Mouse (Mus musculus) G1E (cell line): Measurements from ENCODE around the gene Adamts6. TPM values are rescaled to one million over a fixed set of nuclear protein-coding genes. Genes with fewer than 3 reads are reported as not detected.

Experiments used
- ATAC-seq: 2 replicates; pipeline ENCODE4 v1.8.0; 2016; ENCODE audit warnings: mild to moderate bottlenecking; ENCODE audit not compliant: insufficient number of reproducible peaks, poor library complexity, low FRiP score, severe bottlenecking; ENCODE audit errors: extremely low read depth
- DNase-seq: peaks from one replicate; pipeline ENCODE4 v3.0.0; 2012; ENCODE audit warnings: low spot score
- H3K27me3 ChIP-seq: 2 replicates; pipeline ENCODE4 v1.6.1; 2012; ENCODE audit warnings: mild to moderate bottlenecking, low read length, inconsistent platforms; ENCODE audit not compliant: insufficient read depth
- H3K36me3 ChIP-seq: replicated peaks from 2 replicates; pipeline ENCODE3; 2012; ENCODE audit warnings: mild to moderate bottlenecking, inconsistent platforms
- H3K4me1 ChIP-seq: 2 replicates; pipeline ENCODE4 v1.6.1; 2012; ENCODE audit warnings: low read depth, low read length, inconsistent platforms, mixed read lengths; ENCODE audit not compliant: insufficient read depth
- H3K4me3 ChIP-seq: 2 replicates; pipeline ENCODE4 v1.5.1; 2012; ENCODE audit warnings: low read depth, mild to moderate bottlenecking, inconsistent platforms, low read length, moderate library complexity, mixed read lengths
- H3K9me3 ChIP-seq: replicated peaks from 2 replicates; pipeline ENCODE4 v1.6.1; 2012; ENCODE audit warnings: inconsistent platforms
- CTCF ChIP-seq: IDR thresholded peaks from 2 replicates; pipeline ENCODE4 v1.5.1; 2012; ENCODE audit warnings: low read depth, low read length, inconsistent platforms, mixed read lengths
- GATA1 ChIP-seq: IDR thresholded peaks from 2 replicates; pipeline ENCODE4 v1.6.1; 2012; ENCODE audit warnings: borderline replicate concordance, low read length, inconsistent platforms, mixed read lengths
- GATA2 ChIP-seq: IDR thresholded peaks from 2 replicates; pipeline ENCODE4 v1.6.1; 2012; ENCODE audit warnings: low read depth, low read length, inconsistent platforms, borderline replicate concordance
- POLR2AphosphoS5 ChIP-seq: IDR thresholded peaks from 2 replicates; pipeline ENCODE4 v1.6.1; 2012; ENCODE audit warnings: low read depth, low read length, inconsistent platforms; ENCODE audit not compliant: insufficient replicate concordance
- TAL1 ChIP-seq: conservative IDR thresholded peaks from 2 replicates; pipeline ENCODE4 v1.6.1; 2012; ENCODE audit warnings: low read depth, low read length, inconsistent platforms, mixed read lengths
- polyA plus RNA-seq: library from polyadenylated mRNA; stranded (reverse); fragments of >175 nt; gene quantifications from 2 replicates; pipeline ENCODE4 v1.2.3, GENCODE M21; 2012
- total RNA-seq, 2 experiments: library from RNA; stranded (forward) in 1 of 2; stranded (reverse) in 1 of 2; fragments of 200-1000 nt in 1 of 2; fragments of >200 nt in 1 of 2; fragmentation: Nextera tagmentation in 1 of 2; gene quantifications; 2 replicates each; pipeline ENCODE4 v1.2.3; 2014 to 2017

The Adamts6 gene
- total and polyA plus RNA-seq, 3 experiments = 0.26 to 12.5 (median 11.8) TPM

GRCm38 (mm10) chr13:104510766-104511165 is 223.1 kb downstream of the Adamts6 start:
- no peak for DNase-seq
- TF ChIP-seq TAL1 (no peak), GATA2 (no peak), GATA1 (no peak), CTCF (no peak), POLR2AphosphoS5 (no peak)

GRCm38 (mm10) chr13:104515054-104515453 is 227.4 kb downstream of the Adamts6 start:
- TF ChIP-seq GATA2 (no peak), POLR2AphosphoS5 (no peak), TAL1 (no peak), GATA1 (no peak), CTCF (no peak)
- DNase-seq (no peak), ATAC-seq (no peak)
- H3K4me3 ChIP-seq = no peak overlapping the region
- no peaks in the 10 kb centered on the region for H3K9me3 ChIP-seq
- peaks cover 13% of the 10 kb centered on the region for H3K27me3 ChIP-seq
- peaks cover 2% of the 10 kb centered on the region; the same call in 1 of the 2 replicates for H3K4me1 ChIP-seq
- H3K36me3 ChIP-seq = no peaks in the 10 kb centered on the region

More at GRCm38 (mm10) chr13:104510766-104511165, 223.1 kb downstream of the Adamts6 start:
- H3K4me3 ChIP-seq = no peak overlapping the region
- peaks cover 19% of the 10 kb centered on the region for H3K27me3 ChIP-seq
- no peaks in the 10 kb centered on the region for H3K36me3 ChIP-seq
- no peaks in the 10 kb centered on the region for H3K9me3 ChIP-seq
- ATAC-seq = no peak
- no peaks in the 10 kb centered on the region for H3K4me1 ChIP-seq

GRCm38 (mm10) chr13:104516146-104516545 is 228.5 kb downstream of the Adamts6 start:
- H3K27me3 ChIP-seq = peaks cover 8% of the 10 kb centered on the region
- peaks cover 5% of the 10 kb centered on the region; the same call in 1 of the 2 replicates for H3K4me1 ChIP-seq
- no peak for TF ChIP-seq POLR2AphosphoS5
- no peak for TF ChIP-seq CTCF
- TF ChIP-seq GATA2 = no peak
- no peak for TF ChIP-seq TAL1
- no peak for TF ChIP-seq GATA1
- H3K36me3 ChIP-seq = no peaks in the 10 kb centered on the region
- H3K9me3 ChIP-seq = no peaks in the 10 kb centered on the region
- no peak for ATAC-seq
- H3K4me3 ChIP-seq = no peak overlapping the region
- no peak for DNase-seq

GRCm38 (mm10) chr13:104516766-104517364 is 229.2 kb downstream of the Adamts6 start:
- DNase-seq (no peak), ATAC-seq (no peak)
- no peaks in the 10 kb centered on the region for H3K36me3 ChIP-seq
- H3K9me3 ChIP-seq = no peaks in the 10 kb centered on the region
- H3K4me3 ChIP-seq = no peak overlapping the region
- peaks cover 4% of the 10 kb centered on the region for H3K27me3 ChIP-seq
- peaks cover 5% of the 10 kb centered on the region; the same call in 1 of the 2 replicates for H3K4me1 ChIP-seq
- TF ChIP-seq GATA1 (no peak), GATA2 (no peak), TAL1 (no peak), CTCF (no peak)

- H3K36me3 ChIP-seq = no peaks in the 10 kb centered on the region
- no peak overlapping the region for H3K4me3 ChIP-seq
- DNase-seq (no peak), ATAC-seq (no peak)
- no peaks in the 10 kb centered on the region; the same call in none of the 2 replicates for H3K27me3 ChIP-seq
- H3K9me3 ChIP-seq = no peaks in the 10 kb centered on the region
- peaks cover 5% of the 10 kb centered on the region; the same call in 1 of the 2 replicates for H3K4me1 ChIP-seq
- TF ChIP-seq GATA2 = no peak
Observed at GRCm38 (mm10) chr13:104517638-104518311, 230.1 kb downstream of the Adamts6 start.

- DNase-seq (no peak), ATAC-seq (no peak)
- H3K9me3 ChIP-seq = no peaks in the 10 kb centered on the region
- no peak overlapping the region for H3K4me3 ChIP-seq
- TF ChIP-seq POLR2AphosphoS5 (no peak), GATA1 (no peak), TAL1 (no peak), GATA2 (no peak), CTCF (no peak)
- H3K27me3 ChIP-seq = no peaks in the 10 kb centered on the region; the same call in none of the 2 replicates
- H3K36me3 ChIP-seq = no peaks in the 10 kb centered on the region
- peaks cover 5% of the 10 kb centered on the region; the same call in 1 of the 2 replicates for H3K4me1 ChIP-seq
Observed at GRCm38 (mm10) chr13:104518312-104519005, 230.8 kb downstream of the Adamts6 start.
